Mouse (Mus musculus) myocyte (in vitro differentiated cells): Measurements from ENCODE around the gene Hoxb7. TPM values are rescaled to one million over a fixed set of nuclear protein-coding genes. Genes with fewer than 3 reads are reported as not detected.

ENCODE experiments used
- H3K27me3 ChIP-seq: one replicate; pipeline ENCODE4 v1.6.1; 2011; ENCODE audit not compliant: control insufficient read depth, insufficient read depth, insufficient read length
- H3K36me3 ChIP-seq: one replicate; pipeline ENCODE4 v1.6.1; 2011; ENCODE audit not compliant: control insufficient read depth, insufficient read depth
- H3K4me2 ChIP-seq: one replicate; pipeline ENCODE4 v1.6.1; 2011; ENCODE audit warnings: low read depth, control low read depth
- H3K4me3 ChIP-seq: one replicate; pipeline ENCODE4 v1.5.1; 2011; ENCODE audit warnings: mild to moderate bottlenecking, control low read depth, moderate library complexity
- H3K79me2 ChIP-seq: one replicate; pipeline ENCODE4 v1.6.1; 2011; ENCODE audit not compliant: control insufficient read depth, insufficient read depth
- H3ac ChIP-seq: one replicate; pipeline ENCODE4 v1.6.1; 2011; ENCODE audit not compliant: control insufficient read depth, insufficient read length
- CEBPB ChIP-seq: IDR thresholded peaks from 2 replicates; pipeline ENCODE4 v1.6.1; 2011; ENCODE audit warnings: mild to moderate bottlenecking, moderate library complexity; ENCODE audit not compliant: poor library complexity, insufficient read depth, severe bottlenecking
- E2F4 ChIP-seq: IDR thresholded peaks from one replicate; pipeline ENCODE4 v1.6.1; 2011; ENCODE audit warnings: mild to moderate bottlenecking, control low read depth, moderate library complexity; ENCODE audit not compliant: insufficient read depth
- MAX ChIP-seq: IDR thresholded peaks from one replicate; pipeline ENCODE4 v1.6.1; 2011; ENCODE audit warnings: low read depth, mild to moderate bottlenecking, control low read depth
- MYOD1 ChIP-seq, 3 experiments: IDR thresholded peaks; one replicate each; pipeline ENCODE4 v1.6.1; 2011; ENCODE audit warnings: control low read depth in 2 of 3, low read depth in 2 of 3, mild to moderate bottlenecking in 2 of 3, moderate library complexity in 1 of 3; ENCODE audit not compliant: insufficient read length in 2 of 3, control insufficient read depth in 1 of 3
- MYOG ChIP-seq, 3 experiments: IDR thresholded peaks; one replicate each; pipeline ENCODE4 v1.6.1; 2011; ENCODE audit warnings: control low read depth in 2 of 3, low read depth in 2 of 3, mild to moderate bottlenecking in 2 of 3; ENCODE audit not compliant: insufficient read length in 2 of 3, control insufficient read depth in 1 of 3, insufficient read depth in 1 of 3
- POLR2A ChIP-seq: IDR thresholded peaks from one replicate; pipeline ENCODE4 v1.6.1; 2011; ENCODE audit warnings: low read depth, mild to moderate bottlenecking, control low read depth, moderate library complexity; ENCODE audit not compliant: insufficient read length
- POLR2AphosphoS2 ChIP-seq: IDR thresholded peaks from one replicate; pipeline ENCODE4 v1.6.1; 2011; ENCODE audit warnings: low read depth, control low read depth; ENCODE audit not compliant: insufficient read length
- REST ChIP-seq: IDR thresholded peaks from one replicate; pipeline ENCODE4 v1.6.1; 2011; ENCODE audit warnings: mild to moderate bottlenecking, control low read depth, moderate library complexity; ENCODE audit not compliant: insufficient read depth, insufficient read length
- SRF ChIP-seq: IDR thresholded peaks from one replicate; pipeline ENCODE4 v1.6.1; 2011; ENCODE audit warnings: low read depth; ENCODE audit not compliant: control insufficient read depth, insufficient read length
- TCF12 ChIP-seq: IDR thresholded peaks from one replicate; pipeline ENCODE4 v1.6.1; 2011; ENCODE audit warnings: mild to moderate bottlenecking, control low read depth; ENCODE audit not compliant: poor library complexity, insufficient read depth, severe bottlenecking
- TCF3 ChIP-seq: IDR thresholded peaks from one replicate; pipeline ENCODE4 v1.6.1; 2011; ENCODE audit warnings: low read depth, control low read depth; ENCODE audit not compliant: insufficient read length
- USF1 ChIP-seq: IDR thresholded peaks from one replicate; pipeline ENCODE4 v1.6.1; 2011; ENCODE audit warnings: low read depth, mild to moderate bottlenecking, control low read depth, moderate library complexity
- polyA plus RNA-seq: library from polyadenylated mRNA; unstranded; fragments of >200 nt; fragmentation: generic; extraction: Trizol; gene quantifications from one replicate; pipeline ENCODE4 v1.2.1, GENCODE M21; 2012; ENCODE audit warnings: missing spikeins

Gene Hoxb7
- polyA plus RNA-seq, 1 experiment, result 0.06 TPM

DNA sequence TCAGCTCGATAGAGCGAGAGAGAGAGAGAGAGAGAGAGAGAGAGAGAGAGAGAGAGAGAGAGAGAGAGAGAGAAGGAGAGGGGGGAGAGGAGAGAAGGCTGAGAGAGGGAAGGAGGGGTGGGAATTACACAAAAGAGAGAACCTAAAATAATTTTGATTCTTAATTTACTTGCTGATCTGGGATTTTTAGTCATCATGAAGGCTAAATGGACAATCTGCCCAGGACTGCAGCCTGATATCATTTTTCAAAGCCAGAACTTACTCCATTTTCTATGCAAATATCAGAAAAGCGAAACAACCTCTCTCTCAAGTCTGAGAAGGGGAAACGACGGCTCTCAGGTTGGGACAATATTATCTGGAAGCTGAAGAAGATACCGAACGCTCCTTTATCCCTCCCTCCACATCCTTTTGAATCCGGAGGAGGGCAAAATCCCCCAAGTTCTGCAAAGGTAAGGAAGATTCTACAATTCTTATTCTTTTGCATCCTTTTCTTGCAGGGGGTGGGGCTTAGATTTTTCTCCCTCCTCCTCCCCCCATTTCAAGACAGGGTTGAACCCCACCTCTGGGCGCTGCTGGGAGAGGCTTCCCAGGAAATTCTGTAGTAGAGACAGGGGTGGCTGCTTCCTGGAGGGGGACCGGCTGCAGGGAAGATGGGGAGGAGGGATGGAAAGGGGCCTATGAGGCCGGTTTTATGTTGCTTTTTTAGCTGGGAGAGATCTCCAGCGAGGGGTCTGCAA is 6.3 kb downstream of the Hoxb7 start:
- Histone ChIP-seq H3K4me2 (no peak overlapping the region), H3K79me2 (no peaks in the 10 kb centered on the region), H3K4me3 (no peak overlapping the region), H3ac (no peak overlapping the region), H3K36me3 (no peaks in the 10 kb centered on the region), H3K27me3 (peaks cover 80% of the 10 kb centered on the region)
- no peak for TF ChIP-seq TCF12

DNA sequence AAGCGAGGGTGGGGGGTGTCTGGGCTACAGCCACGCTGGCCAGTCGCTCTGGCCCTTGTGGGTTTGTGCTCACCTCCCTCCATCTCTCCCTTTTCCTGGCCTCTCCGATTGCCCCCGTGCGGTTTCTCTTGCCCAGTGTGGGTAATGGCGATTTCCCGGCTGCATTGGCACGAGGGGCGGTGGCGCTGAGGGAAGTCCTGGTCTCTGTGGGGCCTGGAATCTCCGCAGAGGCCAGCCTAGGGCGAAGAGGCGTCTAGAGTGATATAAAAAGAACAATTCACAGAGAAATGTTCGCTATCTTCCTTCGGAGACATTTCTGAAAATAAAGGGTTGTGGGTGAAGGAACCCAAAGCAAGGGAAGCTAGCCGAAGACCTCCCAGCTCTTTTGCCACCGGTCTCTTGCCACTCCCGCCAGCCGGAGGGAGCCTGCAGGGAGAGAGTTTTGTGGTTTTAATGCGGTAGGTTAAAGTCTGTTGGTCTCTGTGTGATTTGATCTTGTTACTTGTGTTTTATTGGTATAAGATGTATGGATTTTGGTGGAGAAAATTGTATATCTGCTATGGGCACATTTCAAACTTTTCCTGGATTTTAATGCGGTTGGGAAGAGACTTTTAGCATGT is 7.0 kb downstream of the Hoxb7 start:
- Histone ChIP-seq H3K79me2 (no peaks in the 10 kb centered on the region), H3ac (no peak overlapping the region), H3K36me3 (no peaks in the 10 kb centered on the region), H3K4me2 (no peak overlapping the region), H3K4me3 (no peak overlapping the region), H3K27me3 (peaks cover 80% of the 10 kb centered on the region)
- TF ChIP-seq E2F4 (no peak), MYOG (IDR thresholded peaks at IDR 0.05; ENCODE audit: control insufficient read depth in 1 of 3, insufficient read depth in 1 of 3, insufficient read length in 2 of 3, low read depth in 2 of 3) (no peak), POLR2A (no peak), TCF3 (no peak), REST (no peak), CEBPB (no peak), MYOD1 (IDR thresholded peaks at IDR 0.05; ENCODE audit: control insufficient read depth in 1 of 3, insufficient read length in 2 of 3, low read depth in 2 of 3) (no peak)

DNA sequence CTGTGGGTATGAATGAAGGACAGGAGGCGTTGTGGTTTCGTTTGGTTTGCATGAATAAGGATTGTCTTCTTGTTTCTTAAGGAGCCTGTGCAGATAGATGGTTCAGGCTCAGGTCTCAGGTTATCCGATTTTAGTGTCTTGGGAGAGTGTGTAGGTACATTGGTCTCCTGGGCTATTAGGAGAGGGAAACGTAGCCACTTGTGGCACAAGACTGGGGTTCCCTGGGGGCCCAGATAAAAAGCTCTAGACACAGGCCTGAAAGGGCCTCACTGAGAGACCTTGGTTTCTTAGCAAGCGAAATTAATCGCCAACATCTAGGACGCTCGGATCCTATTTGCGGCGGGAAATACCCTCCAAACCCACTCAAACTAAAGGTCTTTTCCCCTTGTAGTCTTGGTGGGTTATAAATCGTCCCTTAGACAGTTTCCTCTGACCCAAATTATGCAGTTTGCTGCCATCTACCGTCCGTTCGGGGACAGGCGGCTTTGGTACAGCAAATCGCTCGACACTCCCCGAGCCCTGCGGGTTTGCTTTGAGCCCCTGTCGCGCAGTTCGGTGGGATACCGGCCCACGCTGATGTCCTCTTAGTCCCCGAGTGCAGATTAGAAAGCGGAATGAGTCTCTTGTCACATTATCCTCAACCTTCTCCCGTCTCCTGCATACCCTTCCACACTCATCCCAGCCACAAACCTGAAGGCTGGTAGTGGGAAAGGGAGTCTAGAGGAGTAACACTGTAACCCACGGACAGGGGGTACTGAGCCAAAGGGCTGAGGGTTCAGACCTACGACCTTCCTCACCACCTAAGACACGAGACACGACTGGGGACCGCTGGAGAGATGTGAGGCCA is 8.0 kb downstream of the Hoxb7 start:
- H3K36me3 ChIP-seq, result no peaks in the 10 kb centered on the region
- no peak overlapping the region for H3K4me2 ChIP-seq
- no peak for TF ChIP-seq POLR2AphosphoS2
- TF ChIP-seq REST, result no peak
- no peak for TF ChIP-seq MYOD1 (IDR thresholded peaks at IDR 0.05; ENCODE audit: control insufficient read depth in 1 of 3, insufficient read length in 2 of 3, low read depth in 2 of 3)
- no peak for TF ChIP-seq TCF3
- no peak for TF ChIP-seq POLR2A
- no peak for TF ChIP-seq MYOG (IDR thresholded peaks at IDR 0.05; ENCODE audit: control insufficient read depth in 1 of 3, insufficient read depth in 1 of 3, insufficient read length in 2 of 3, low read depth in 2 of 3)
- TF ChIP-seq USF1, result no peak
- TF ChIP-seq CEBPB, result no peak
- TF ChIP-seq TCF12, result no peak
- no peak for TF ChIP-seq SRF
- TF ChIP-seq E2F4, result no peak
- no peak for TF ChIP-seq MAX
- no peak overlapping the region for H3ac ChIP-seq
- H3K27me3 ChIP-seq, result peaks cover 80% of the 10 kb centered on the region
- H3K4me3 ChIP-seq, result no peak overlapping the region
- H3K79me2 ChIP-seq, result no peaks in the 10 kb centered on the region

DNA sequence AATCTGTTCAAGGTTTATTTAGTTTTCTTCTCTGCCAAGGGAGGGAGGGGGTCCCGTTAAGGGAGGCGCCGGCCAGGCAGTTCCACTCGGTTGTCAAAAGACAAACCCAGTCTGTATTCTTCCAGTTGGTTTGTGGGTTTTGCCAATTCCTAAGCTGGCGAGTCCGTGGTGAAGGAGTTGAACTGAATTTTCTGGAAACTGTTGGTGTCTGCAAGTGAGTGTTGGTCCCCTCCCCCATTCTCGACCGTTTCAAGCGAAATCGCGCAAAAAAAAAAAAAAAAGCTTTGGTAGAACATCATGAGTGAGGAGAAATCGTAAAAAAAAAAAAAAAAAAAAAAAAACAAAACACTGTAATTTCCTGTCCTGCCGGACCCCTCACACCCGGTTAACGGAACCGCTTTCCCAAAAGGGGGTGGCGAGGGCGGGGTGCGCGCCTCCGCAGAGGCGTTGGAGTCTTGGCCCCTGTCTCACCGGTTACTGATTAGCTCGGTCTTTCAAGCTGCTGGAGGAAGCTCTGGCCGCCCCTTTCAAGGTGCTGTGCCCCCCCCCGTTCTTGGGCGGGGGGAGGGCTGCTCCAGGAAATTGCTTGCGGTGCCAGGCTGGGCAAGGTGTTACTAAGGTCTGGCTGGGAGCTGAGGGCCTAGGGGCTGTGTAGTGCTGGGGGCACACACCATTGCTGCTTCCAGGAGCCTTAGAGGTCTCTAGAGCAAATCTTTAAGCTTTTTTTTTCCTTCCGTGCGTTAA is 8.8 kb downstream of the Hoxb7 start:
- Histone ChIP-seq H3K4me3 (no peak overlapping the region), H3K27me3 (peaks cover 81% of the 10 kb centered on the region), H3K79me2 (no peaks in the 10 kb centered on the region), H3K36me3 (no peaks in the 10 kb centered on the region), H3ac (no peak overlapping the region), H3K4me2 (no peak overlapping the region)
- no peak for TF ChIP-seq TCF3
- no peak for TF ChIP-seq TCF12
- no peak for TF ChIP-seq POLR2A
- TF ChIP-seq CEBPB, result no peak
- TF ChIP-seq SRF, result no peak
- no peak for TF ChIP-seq MYOG (IDR thresholded peaks at IDR 0.05; ENCODE audit: control insufficient read depth in 1 of 3, insufficient read depth in 1 of 3, insufficient read length in 2 of 3, low read depth in 2 of 3)
- TF ChIP-seq MYOD1 (IDR thresholded peaks at IDR 0.05; ENCODE audit: control insufficient read depth in 1 of 3, insufficient read length in 2 of 3, low read depth in 2 of 3), result no peak
- TF ChIP-seq USF1, result no peak
